Mouse (Mus musculus): Measurements from ENCODE around the gene Zcchc7.

Zcchc7 gene

DNA sequence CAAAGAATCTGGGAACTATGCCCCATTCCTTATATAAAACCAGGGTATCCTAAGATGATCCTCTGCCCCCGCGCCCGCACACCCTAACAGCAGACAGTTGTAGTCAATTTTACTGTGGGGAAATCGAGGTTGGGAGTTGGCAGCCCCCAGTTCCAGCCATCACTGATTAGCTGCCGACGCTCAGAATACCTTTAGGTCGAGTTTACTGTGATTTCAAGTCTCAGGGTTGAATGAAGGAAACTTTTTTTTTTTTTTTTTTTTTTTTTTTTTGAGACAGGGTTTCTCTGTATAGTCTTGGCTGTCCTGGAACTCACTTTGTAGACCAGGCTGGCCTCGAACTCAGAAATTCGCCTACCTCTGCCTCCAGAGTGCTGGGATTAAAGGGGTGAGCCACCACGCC lies 1.5 kb downstream of the Zcchc7 start:
- peak; percentile 26 for DNase-seq (ENCODE audit: low read depth, low spot score)

DNA sequence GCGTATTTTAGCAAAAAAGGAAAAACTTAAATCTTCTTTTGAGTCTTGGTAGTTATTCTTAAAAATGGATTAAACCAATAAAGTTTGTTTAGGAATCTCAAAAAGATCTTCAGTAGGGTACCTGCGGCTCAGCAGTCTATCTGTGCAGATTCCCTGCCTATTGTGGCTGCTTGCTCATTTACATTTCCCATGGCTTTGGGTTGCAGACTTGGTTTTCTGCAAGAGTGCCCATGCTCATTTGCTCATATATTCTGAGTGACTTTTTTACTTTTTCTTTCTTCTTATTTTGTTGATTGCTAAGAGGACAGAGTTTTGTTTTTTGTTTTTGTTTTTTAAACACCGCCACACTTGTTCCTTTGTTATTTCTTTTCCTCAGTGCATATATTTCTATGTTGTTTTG lies 19.2 kb downstream of the Zcchc7 start:
- no peak for DNase-seq (ENCODE audit: low read depth, low spot score)

DNA sequence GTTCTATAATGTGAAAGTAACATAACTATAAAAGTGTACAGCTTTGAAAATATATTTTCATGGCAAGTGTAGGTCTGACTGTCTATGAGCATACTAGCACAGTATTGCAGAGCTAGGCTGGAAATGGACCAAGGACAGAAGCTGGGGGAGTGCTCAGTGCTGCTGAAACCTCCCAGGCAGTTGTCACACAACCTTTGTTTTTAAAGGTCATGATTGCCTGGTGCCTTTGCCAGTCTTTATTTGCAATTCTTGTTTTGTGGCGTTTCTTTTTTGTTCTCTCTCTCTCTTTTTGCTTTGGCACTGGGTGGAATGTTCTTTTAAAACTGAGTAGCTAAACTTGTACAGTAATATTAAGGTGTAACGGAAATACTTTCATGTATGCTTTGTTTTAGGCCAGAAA lies 21.0 kb downstream of the Zcchc7 start:
- no peak for DNase-seq (ENCODE audit: low read depth, low spot score)

DNA sequence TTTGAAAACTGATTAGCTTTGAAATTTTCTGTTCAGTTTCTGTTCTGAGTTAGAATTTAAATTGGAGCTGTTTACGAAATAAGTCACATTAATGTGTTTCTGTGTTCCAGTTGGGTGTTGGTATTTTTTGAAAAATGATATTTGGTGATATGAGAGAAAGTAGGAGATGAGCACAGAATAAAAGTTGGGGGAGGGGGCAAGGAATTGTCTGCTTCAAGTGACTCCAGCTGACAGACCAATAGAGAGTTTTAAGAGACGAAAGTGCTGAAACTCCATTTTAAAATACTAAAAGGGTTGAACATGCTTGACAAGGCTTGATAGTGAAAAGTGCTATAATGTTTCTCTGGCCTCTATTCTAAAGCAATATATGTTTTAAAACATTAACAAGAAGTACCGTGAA lies 21.4 kb downstream of the Zcchc7 start:
- DNase-seq (ENCODE audit: low read depth, low spot score): no peak

DNA sequence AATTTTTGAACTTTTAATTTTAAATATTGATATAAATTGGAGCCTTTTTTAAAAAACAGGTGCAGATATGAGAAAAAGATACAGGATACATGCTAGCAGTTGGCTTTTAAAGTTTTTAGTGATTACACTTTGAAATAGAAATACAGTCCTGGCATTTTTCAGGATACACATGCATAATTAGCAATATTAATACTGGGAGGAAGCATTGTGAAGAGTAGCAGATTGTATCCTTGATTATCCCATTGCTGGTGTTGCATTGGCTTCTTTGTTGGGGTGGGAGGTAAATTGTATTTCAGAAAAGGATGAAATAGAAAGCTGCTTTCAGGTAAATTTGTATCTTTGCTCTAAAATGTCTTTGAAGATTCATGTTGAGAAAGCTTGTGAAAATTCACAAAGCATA lies 22.0 kb downstream of the Zcchc7 start:
- DNase-seq (ENCODE audit: low read depth, low spot score): no peak

DNA sequence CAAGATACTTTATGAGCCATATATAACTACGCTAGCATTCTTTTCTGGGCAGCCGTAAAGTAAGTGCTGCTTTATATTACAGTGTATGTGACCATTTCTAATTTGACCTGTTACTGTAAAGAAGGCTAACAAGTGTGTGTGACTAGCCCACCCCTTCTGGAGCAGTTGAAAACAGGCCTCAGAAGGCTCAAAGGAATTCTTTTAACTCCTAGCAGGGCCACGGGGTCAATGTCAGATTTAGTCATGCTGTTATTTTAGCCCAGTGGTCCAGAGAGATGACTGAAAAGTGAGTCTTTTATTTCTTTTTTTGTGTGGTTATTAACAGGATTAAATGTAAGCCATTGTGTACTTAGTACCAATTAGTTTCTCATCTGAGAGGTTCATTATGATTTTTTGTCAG lies 22.6 kb downstream of the Zcchc7 start:
- DNase-seq (ENCODE audit: low read depth, low spot score): no peak

GRCm38 (mm10) chr4:44780462-44781157 lies 24.9 kb downstream of the Zcchc7 start:
- DNase-seq (ENCODE audit: low read depth, low spot score): no peak

GRCm38 (mm10) chr4:44781494-44781893 lies 25.8 kb downstream of the Zcchc7 start:
- DNase-seq (ENCODE audit: low read depth, low spot score): no peak

GRCm38 (mm10) chr4:44783566-44784292 lies 28.1 kb downstream of the Zcchc7 start:
- DNase-seq (ENCODE audit: low read depth, low spot score): no peak

DNA sequence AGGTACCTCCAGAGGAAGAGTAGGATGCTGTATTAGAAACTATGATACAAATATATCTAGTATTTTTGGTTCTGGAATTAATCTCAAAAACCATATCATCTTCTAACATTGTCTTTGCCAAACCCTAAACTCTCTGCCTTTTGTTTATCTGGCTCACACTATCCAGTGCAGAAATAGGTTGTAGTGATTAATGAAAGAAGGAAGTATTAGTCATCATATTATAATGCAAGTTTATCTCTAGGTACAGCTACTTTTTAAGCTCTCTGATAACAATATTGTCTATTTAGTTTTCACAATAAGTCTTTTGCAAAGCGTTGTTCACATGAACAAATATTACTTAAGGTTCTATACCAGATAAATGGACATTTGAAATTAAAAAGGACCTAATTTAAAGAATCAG lies 57.2 kb downstream of the Zcchc7 start:
- no peak for DNase-seq (ENCODE audit: low read depth, low spot score)

DNA sequence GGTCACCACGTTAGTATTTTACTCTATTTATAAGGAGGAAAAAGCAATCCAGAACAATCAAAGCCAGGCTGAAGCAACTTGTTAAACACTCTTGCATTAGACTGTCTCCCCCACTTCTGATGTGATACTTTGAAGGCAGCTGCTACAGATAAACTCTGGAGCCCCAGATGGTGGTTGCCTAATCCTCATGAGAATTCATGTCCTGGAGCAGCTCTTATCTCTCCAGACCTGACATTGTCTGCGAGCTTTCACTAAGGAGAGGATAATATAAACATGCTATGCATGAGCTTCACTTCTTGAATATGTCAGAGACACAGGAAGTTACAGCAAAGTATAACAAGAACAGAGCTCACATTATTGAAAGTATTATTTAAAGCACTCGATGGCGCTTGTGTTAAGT lies 58.1 kb downstream of the Zcchc7 start:
- no peak for DNase-seq (ENCODE audit: low read depth, low spot score)

GRCm38 (mm10) chr4:44816584-44816983 lies 60.9 kb downstream of the Zcchc7 start:
- DNase-seq (ENCODE audit: low read depth, low spot score): no peak

- no peak for DNase-seq (ENCODE audit: low read depth, low spot score)
Observed at GRCm38 (mm10) chr4:44830609-44831008, 74.9 kb downstream of the Zcchc7 start.

- DNase-seq (ENCODE audit: low read depth, low spot score): no peak
Observed at GRCm38 (mm10) chr4:44851835-44852251, 96.2 kb downstream of the Zcchc7 start.

DNA sequence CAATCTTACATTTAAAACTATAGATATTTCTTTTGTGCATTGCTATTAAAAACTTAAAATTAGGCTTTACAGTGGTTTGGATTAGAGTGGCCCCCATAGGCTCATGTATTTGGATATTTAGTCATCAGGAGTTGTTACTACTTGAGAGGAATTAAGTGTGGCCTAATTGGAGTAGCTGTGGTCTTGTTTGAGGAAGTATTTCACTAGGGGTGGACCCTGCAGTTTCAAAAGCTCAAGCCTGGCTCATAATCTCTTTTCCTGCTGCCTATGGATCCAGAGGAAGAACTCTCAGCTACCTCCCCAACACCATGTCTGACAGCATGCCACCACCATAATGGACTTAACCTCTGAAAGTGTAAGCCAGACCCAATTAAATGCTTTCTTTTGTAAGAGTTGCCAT lies 115.9 kb downstream of the Zcchc7 start:
- DNase-seq (ENCODE audit: low read depth, low spot score): no peak

DNA sequence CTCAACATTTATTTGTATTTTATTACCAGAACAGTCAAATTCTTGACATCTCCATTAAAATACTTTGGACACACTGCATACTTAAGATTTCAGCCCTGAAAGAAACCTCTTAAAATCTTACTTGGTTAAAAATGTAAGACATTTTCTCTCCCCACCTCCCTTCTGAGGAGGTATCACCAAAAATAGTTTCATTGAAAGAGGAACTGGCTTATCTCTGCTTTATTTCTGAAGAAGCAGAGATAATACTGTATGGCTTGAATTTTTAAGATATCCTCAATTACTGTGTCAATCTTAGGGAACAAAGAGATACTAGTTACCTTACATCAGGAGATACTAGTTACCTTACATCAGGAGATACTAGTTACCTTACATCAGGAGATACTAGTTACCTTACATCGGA lies 116.4 kb downstream of the Zcchc7 start:
- DNase-seq (ENCODE audit: low read depth, low spot score): no peak

- no peak for DNase-seq (ENCODE audit: low read depth, low spot score)
Observed at GRCm38 (mm10) chr4:44880065-44880623, 124.5 kb downstream of the Zcchc7 start.

DNA sequence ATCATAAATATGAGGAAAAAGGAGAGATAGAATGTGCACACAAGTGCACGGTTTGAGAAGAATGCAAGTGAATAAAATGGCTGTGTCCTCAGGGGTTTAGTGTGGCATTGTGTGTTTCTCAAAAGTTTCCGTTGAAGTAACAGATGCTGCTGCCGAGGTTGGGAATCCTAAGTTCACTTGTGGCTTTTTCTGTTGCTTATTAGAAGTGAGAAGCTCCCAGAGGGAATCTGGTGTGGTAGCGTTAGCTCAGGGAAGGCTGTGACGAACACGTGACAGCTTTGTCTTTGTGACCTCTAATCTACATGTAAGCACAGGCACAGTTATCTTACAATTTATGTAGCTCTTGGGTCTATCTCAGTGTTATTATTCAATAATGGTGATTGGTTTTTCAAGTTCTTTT lies 130.5 kb downstream of the Zcchc7 start:
- no peak for DNase-seq (ENCODE audit: low read depth, low spot score)

DNA sequence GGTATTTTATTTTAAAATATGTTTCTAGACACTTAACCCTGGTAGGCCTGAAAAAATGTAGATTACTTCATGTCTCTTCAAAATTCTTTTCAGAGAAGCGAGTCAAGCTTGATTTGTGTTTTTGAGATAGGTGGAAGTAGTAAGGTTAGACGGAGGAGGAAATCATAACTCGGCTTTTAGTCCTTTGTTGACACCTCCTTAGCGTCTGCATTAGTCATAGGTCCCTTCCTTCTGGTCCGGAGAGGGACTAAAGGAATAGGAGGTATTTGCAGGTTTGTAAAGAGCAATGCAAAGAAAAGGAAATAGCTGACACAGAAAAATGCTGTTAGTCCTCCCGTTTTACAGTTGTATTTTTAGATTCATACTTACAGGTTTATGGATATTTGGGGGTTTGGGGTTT lies 135.7 kb downstream of the Zcchc7 start:
- no peak for DNase-seq (ENCODE audit: low read depth, low spot score)

- no peak for DNase-seq (ENCODE audit: low read depth, low spot score)
Observed at GRCm38 (mm10) chr4:44905651-44906271, 150.1 kb downstream of the Zcchc7 start.

- DNase-seq (ENCODE audit: low read depth, low spot score): no peak
Observed at GRCm38 (mm10) chr4:44906399-44906798, 150.7 kb downstream of the Zcchc7 start.

- DNase-seq (ENCODE audit: low read depth, low spot score): peak; percentile 15
Observed at GRCm38 (mm10) chr4:44910065-44910464, 154.4 kb downstream of the Zcchc7 start.

DNA sequence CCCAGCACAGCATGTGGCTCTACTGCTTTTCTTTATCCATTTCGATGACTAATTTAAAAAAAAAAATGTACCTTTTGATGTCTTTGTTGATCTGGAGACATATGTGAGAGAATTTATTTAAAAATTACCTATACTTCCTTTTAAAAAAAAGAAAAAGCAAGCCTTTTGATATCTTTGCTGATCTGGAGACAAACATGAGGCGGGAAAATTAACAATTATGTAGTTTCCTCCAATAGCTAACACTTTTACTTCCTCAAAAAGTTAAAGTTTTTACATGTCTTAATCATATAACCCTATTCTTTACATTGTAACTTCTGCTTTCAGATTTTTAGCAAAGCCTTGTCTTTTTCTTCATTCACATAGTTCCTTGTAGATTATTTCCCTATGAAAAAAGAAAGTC lies 155.2 kb downstream of the Zcchc7 start:
- no peak for DNase-seq (ENCODE audit: low read depth, low spot score)

All from 3T3-L1 (cell line).